Mouse (Mus musculus) intestine, postnatal 0 days (tissue): Measurements from ENCODE around the gene Ppm1d. TPM values are rescaled to one million over a fixed set of nuclear protein-coding genes. Genes with fewer than 3 reads are reported as not detected.
A peak's percentile ranks its signal among the peaks of the same experiment; 100 is the strongest.

Source experiments
- ATAC-seq: fragments of 200-750 bp; cut with Nextera tagmentation; 2 replicates; pipeline ENCODE4 v1.8.0; 2017; ENCODE audit warnings: mild to moderate bottlenecking, moderate TSS enrichment, moderate library complexity
- H3K27ac ChIP-seq: fragments of 300-500 bp; sonication (generic); 2 replicates; pipeline ENCODE4 v1.5.1; 2014; ENCODE audit warnings: mild to moderate bottlenecking, low read depth, low read length, moderate library complexity
- H3K27me3 ChIP-seq: fragments of 300-500 bp; sonication (generic); replicated peaks from 2 replicates; pipeline ENCODE4 v1.6.1; 2014; ENCODE audit warnings: low read length, mixed read lengths; ENCODE audit not compliant: control insufficient read depth, insufficient read depth
- H3K36me3 ChIP-seq: fragments of 300-500 bp; sonication (generic); 2 replicates; pipeline ENCODE4 v1.6.1; 2014; ENCODE audit warnings: mild to moderate bottlenecking, moderate library complexity; ENCODE audit not compliant: control insufficient read depth, insufficient read depth
- H3K4me1 ChIP-seq: fragments of 300-500 bp; sonication (generic); replicated peaks from 2 replicates; pipeline ENCODE4 v1.6.1; 2014; ENCODE audit warnings: antibody characterized with exemption, low read length, mixed read lengths; ENCODE audit not compliant: control insufficient read depth, insufficient read depth
- H3K4me2 ChIP-seq: fragments of 300-500 bp; sonication (generic); replicated peaks from 2 replicates; pipeline ENCODE4 v1.6.1; 2014; ENCODE audit warnings: low read depth, mild to moderate bottlenecking, moderate library complexity
- H3K4me3 ChIP-seq: fragments of 300-500 bp; sonication (generic); 2 replicates; pipeline ENCODE4 v1.5.1; 2014; ENCODE audit warnings: low read depth, low read length
- H3K9ac ChIP-seq: fragments of 300-500 bp; sonication (generic); 2 replicates; pipeline ENCODE4 v1.6.1; 2014; ENCODE audit warnings: mild to moderate bottlenecking, low read depth, low read length
- H3K9me3 ChIP-seq: fragments of 300-500 bp; sonication (generic); 2 replicates; pipeline ENCODE4 v1.6.1; 2016; ENCODE audit warnings: mixed run types; ENCODE audit not compliant: control insufficient read depth
- CTCF ChIP-seq: sonication (generic); IDR thresholded peaks from 2 replicates; pipeline ENCODE4 v1.5.1; 2016; ENCODE audit warnings: low read depth, mild to moderate bottlenecking, control low read depth, antibody characterized with exemption, moderate library complexity
- WGBS: fragments of 180-500 bp; shearing (Covaris S2); extraction: QIAGEN DNeasy Blood & Tissue Kit; methylation state at CpG from one replicate; pipeline ENCODE4 v1.1.7; 2014; 5-methylcytosine and 5-hydroxymethylcytosine counted together
- polyA plus RNA-seq: library from polyadenylated mRNA; unstranded; fragments of >200 nt; fragmentation: Nextera tagmentation; extraction: Ambion mirVana; gene quantifications from 2 replicates; pipeline ENCODE4 v1.2.1, GENCODE M21; 2015

The Ppm1d gene
- polyA plus RNA-seq, 1 experiment from 2014 or later = 6.0 TPM

DNA sequence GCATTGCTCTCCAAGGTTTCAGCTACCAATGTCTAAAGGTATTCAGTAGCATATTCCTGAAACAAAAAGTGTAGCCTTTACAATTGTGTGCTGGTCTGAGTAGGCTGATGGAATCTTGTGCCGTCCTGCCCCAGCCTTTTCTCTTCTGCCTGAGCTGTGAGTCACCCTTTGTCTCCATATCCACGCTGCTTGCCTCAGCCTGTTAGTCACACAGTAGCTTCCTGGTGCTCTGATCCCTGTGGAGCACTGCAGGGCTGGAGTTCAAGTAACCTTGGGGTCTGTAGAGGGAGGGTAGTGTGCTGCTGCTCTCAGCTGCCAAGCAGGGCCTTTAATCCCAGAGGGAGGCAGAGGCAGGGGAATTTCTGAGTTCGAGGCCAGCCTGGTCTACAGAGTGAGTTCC lies 56.8 kb downstream of the Ppm1d start:
- peaks cover 52% of the 10 kb centered on the region for H3K36me3 ChIP-seq
- no peak for ATAC-seq
- H3K27ac ChIP-seq = no peak overlapping the region
- H3K9ac ChIP-seq = no peak overlapping the region
- WGBS = 78% methylated on average over 3 of the region's 3 CpGs
- no peaks in the 10 kb centered on the region for H3K4me1 ChIP-seq
- TF ChIP-seq CTCF = no peak
- H3K27me3 ChIP-seq = no peaks in the 10 kb centered on the region
- H3K4me2 ChIP-seq = no peak overlapping the region
- H3K9me3 ChIP-seq = no peaks in the 10 kb centered on the region
- no peak overlapping the region for H3K4me3 ChIP-seq

DNA sequence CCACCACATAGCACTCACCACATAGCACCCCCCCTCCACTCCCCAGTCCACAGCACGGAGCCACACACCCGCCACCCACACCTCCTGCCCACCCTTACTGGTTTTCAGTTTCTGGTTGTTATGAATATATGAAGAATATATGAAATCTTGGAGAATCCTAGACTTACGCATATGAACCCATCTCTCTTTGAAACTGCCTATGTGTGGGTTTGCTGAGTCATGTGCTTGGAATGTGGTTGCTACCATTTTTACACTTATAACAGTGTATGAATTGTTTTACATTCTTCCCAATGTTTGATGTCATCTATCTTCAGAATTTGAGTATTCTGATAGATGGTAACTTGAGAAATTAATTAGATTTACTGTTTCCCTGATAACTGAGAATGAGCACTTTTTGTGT lies 68.0 kb downstream of the Ppm1d start:
- WGBS = 92% methylated on average over 3 of the region's 3 CpGs
- Histone ChIP-seq H3K9ac (no peak overlapping the region), H3K4me2 (no peak overlapping the region), H3K36me3 (no peaks in the 10 kb centered on the region), H3K27me3 (no peaks in the 10 kb centered on the region), H3K4me1 (no peaks in the 10 kb centered on the region), H3K9me3 (no peaks in the 10 kb centered on the region), H3K27ac (no peak overlapping the region), H3K4me3 (no peak overlapping the region)
- no peak for TF ChIP-seq CTCF
- ATAC-seq = no peak

- Histone ChIP-seq H3K4me2 (no peak overlapping the region), H3K27ac (no peak overlapping the region), H3K9ac (no peak overlapping the region), H3K4me3 (no peak overlapping the region), H3K36me3 (no peaks in the 10 kb centered on the region), H3K27me3 (no peaks in the 10 kb centered on the region), H3K4me1 (no peaks in the 10 kb centered on the region), H3K9me3 (no peaks in the 10 kb centered on the region)
- WGBS = 7% methylated on average over 1 of the region's 1 CpGs
- TF ChIP-seq CTCF = no peak
- ATAC-seq = no peak
Measured at GRCm38 (mm10) chr11:85380046-85380445, 69.0 kb downstream of the Ppm1d start.

DNA sequence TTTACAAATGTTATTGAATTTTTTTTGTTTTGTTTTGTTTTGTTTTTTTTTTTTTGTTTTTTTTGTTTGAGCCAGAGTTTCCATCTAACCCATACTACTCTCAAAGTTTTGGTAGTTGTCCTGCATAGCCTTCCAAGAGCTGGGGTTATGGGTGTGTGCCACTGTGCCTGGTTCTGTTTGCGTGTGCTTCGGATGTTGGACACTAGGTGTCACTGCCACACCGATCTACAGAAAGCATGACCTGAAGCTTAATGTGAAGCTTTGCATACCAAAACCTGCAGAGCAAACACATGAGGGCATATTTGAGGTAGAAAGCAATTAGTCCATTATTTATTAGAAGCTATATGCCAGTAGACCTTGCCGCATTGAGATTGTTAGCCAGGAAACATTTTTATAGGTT lies 71.0 kb downstream of the Ppm1d start:
- WGBS = 6% methylated on average over 4 of the region's 4 CpGs

DNA sequence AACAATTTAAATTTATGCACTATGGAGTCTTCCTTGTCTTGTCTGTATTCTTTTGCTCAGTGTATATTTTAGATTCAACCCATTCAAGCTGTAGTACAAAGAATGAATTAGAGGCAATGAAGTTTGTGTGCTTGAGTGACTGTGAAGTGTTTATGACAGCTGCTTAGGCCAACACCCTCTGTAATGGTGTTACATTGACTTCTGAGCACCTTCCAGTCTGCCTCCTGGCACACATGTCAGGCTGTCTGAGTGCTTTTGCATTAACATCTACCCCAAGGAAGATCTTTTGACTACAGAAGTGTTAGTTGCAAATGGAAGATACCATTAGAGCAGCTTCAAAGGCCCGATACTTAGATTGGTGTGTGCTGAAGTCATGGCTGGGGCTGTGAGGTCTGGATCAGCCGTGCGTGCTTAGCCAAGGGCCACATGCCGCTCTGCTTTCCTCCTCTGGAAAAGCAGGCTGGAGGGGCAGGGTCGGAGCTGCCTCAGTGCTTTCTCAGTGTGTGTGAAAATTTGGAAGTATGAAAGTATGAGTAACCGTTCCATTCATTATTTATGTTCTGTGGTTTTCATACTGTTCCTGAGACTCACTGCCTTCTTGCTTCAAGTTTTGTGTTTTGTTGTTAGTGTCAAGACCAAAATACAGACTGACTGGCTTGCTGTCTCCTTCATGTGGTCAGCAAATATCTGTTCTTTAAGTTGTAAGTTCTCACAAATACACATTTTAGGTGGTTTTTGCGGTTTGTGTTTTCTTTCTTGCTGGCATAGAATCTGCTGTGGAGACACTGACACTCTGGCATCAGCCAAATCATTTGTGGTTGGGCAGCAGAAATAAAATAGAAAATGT lies 73.2 kb downstream of the Ppm1d start:
- H3K4me2 ChIP-seq = no peak overlapping the region
- H3K27me3 ChIP-seq = no peaks in the 10 kb centered on the region
- H3K36me3 ChIP-seq = no peaks in the 10 kb centered on the region
- TF ChIP-seq CTCF = no peak
- no peak overlapping the region for H3K27ac ChIP-seq
- ATAC-seq = no peak
- no peak overlapping the region for H3K9ac ChIP-seq
- H3K9me3 ChIP-seq = no peaks in the 10 kb centered on the region
- 88% methylated on average over 7 of the region's 7 CpGs for WGBS
- H3K4me3 ChIP-seq = no peak overlapping the region
- no peaks in the 10 kb centered on the region for H3K4me1 ChIP-seq

More for the DNA sequence above, 71.0 kb downstream of the Ppm1d start:
- no peaks in the 10 kb centered on the region for H3K9me3 ChIP-seq
- no peaks in the 10 kb centered on the region for H3K36me3 ChIP-seq
- H3K4me1 ChIP-seq = no peaks in the 10 kb centered on the region
- no peak overlapping the region for H3K4me2 ChIP-seq
- H3K9ac ChIP-seq = no peak overlapping the region
- peak; percentile 91 for TF ChIP-seq CTCF
- H3K27me3 ChIP-seq = no peaks in the 10 kb centered on the region
- no peak overlapping the region for H3K4me3 ChIP-seq
- ATAC-seq = no peak
- H3K27ac ChIP-seq = no peak overlapping the region

DNA sequence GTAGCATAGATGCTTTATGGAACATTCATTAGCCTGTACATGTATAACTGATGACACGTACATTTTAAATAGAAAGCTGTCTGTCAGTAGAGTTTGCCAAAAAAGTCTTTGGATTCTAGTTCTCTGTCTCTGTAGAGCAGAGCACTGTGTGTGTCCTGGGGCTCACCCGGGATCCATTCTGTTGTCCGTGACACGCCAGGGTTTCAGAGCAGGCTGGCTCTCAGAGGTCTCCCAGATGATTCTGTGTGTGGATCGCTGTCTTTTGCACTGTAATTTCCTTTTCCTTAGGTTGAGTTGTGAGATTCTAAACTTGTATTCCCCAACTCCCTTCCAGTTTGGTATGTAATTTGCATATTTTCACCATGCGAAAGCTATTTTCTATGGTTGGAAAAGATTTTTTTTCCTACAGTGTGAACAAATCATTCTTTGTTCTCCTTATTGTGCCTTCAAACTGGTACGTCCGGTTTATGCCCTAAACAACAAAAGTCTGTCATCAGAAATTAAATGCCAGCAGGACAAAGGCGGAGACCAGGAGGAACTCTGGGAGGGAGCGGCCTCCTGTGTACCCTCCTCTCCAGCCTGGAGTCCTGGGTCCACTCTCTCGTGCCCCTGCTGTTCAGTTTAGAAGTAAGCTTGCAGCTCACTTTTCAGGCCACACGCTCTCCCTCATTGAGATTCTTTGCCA lies 81.3 kb downstream of the Ppm1d start:
- H3K9ac ChIP-seq = no peak overlapping the region
- WGBS = 67% methylated on average over 12 of the region's 12 CpGs
- no peak overlapping the region for H3K4me3 ChIP-seq
- no peak overlapping the region for H3K27ac ChIP-seq
- ATAC-seq = no peak
- H3K4me2 ChIP-seq = no peak overlapping the region
- peak; percentile 14; the same call in 1 of the 2 replicates for TF ChIP-seq CTCF
- no peaks in the 10 kb centered on the region for H3K27me3 ChIP-seq
- H3K9me3 ChIP-seq = no peaks in the 10 kb centered on the region
- H3K36me3 ChIP-seq = no peaks in the 10 kb centered on the region
- H3K4me1 ChIP-seq = no peaks in the 10 kb centered on the region
